Mouse (Mus musculus) liver (tissue): Measurements from ENCODE around the gene Tmx4.
"Not testable (repeated sequence)": the region's sequence is repeated elsewhere in the genome, so short reads cannot be mapped to it uniquely, and the experiment has no call there.

Experiments used
- DNase-seq: peaks from one replicate; pipeline ENCODE4 v3.0.0-alpha.2; 2020; ENCODE audit warnings: mixed read lengths

Tmx4 gene

DNA sequence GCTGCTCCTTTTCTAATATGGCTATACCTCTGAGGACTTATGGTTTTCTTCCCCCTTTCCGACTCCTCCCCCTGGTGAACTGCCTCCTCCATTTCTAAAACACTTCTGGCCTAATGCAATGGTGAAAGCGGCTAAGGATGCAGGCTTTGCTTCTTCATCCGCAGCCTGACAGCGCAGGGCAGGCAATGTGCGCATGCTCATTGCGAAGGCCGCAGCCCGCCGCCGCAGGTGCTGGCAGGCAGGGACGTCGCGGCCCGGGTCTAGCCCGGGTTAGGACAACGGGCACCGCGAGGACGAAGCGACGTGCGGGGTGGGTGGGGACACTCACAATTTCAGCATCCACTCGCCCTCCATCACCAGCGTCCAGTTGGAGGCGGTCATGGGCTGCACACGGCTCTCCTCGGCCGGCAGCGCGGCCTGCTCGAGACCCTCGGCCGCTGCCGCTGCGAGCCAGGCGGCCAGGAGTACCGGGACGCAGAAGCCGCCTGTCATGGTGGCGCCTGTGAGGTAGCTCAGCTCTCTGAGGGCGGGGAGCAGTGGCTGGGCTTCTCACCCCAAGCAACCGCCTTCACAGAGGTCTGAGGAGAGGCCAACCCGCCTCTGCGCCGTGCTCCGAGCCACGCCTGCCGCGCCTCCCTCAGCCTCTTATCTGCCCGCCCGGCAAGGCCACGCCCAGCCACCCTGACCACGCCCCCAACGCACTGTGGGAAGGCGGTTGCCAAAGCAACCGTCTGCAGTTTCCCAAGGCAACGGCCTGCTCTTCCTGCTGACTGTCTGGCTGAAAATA lies at the start of gene Tmx4:
Tmx4 (minus strand) TSS at position 632 of the 787 bp plus-strand sequence.
- DNase-seq = peak; percentile 100

- DNase-seq = no peak
Measured at GRCm38 (mm10) chr2:134692125-134692524, 48.2 kb upstream of the Tmx4 start.

GRCm38 (mm10) chr2:134691055-134691454 lies 47.1 kb upstream of the Tmx4 start:
- no peak for DNase-seq

DNA sequence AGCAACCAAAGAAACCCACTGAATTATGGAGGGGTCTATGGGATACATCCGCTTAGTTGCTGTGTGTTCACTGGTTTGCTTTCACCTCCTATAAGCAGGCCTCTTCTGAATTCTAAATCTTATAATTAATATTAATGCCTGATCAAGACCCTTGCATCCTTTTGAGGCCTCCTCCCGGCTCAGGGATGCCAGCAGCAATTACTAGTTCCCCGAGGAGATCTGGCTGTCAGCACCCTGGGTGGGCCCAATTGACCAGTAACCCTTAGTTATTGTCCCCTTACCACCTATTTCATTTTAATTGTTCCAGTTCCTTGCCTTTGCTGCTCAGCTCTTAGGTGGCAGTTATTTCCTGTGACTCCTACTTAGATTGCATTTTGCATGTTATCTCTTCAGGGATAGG lies 38.4 kb upstream of the Tmx4 start:
- DNase-seq = no peak

- DNase-seq = no peak
Measured at GRCm38 (mm10) chr2:134681271-134681961, 37.5 kb upstream of the Tmx4 start.

DNA sequence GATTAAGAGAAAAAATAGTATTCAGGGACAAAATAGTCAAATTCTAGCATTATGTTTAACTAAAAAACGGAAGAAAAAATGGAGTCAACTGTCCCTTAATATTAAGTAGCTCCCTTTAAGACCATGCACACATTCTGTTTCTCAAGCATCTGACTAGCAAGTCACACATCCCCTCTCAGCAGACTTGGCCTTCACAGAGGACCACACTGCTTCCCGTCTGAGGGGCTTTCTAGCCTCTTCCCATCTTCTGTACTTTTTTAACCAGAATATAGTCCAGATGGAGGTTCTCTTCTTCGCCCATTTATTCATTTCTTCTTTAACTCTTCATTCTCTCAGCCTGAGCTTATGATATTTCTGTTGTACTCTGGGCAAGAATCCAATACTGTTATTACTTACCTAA lies 35.6 kb upstream of the Tmx4 start:
- no peak for DNase-seq

- no peak for DNase-seq
Measured at GRCm38 (mm10) chr2:134675465-134675864, 31.5 kb upstream of the Tmx4 start.

DNA sequence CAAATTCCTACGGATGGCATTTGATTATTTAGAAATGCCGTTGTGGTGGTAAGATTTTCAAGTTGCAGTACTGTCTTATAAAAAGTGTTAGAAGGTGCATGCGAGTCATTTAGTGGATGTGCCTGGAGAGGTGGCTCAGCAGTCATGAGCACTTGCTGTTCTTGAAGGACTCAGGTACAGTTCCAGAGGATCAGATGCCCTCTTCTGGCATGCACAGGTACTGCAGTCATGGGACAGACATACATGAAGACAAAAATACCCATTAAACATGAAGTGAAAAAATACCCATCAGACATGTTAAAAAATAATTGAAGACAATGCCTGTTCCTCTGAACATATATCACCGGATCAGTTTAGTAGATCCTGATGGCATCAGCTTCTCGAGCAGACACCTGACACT lies 29.7 kb upstream of the Tmx4 start:
- DNase-seq = peak; percentile 69

GRCm38 (mm10) chr2:134656477-134656876 lies 12.5 kb upstream of the Tmx4 start:
- DNase-seq = no peak

DNA sequence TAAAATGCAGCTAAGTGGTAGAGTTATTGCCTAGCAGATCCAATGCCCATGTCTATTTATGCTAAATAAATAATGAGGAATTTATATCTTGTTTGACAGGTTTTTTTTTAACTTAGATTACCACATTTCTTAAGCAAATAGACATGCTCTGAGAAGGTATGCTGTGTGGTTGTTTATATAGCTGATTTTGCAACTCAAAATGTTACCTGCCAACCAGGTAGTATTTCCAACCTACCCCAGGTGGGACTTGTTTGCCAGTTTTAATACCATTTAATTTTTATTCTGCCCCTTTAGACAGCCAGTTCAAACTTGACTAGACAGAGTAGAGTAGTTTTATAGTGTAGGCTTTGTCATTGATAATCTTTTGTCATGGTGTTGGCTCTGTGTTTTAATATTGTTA lies 10.7 kb upstream of the Tmx4 start:
- DNase-seq = no peak

DNA sequence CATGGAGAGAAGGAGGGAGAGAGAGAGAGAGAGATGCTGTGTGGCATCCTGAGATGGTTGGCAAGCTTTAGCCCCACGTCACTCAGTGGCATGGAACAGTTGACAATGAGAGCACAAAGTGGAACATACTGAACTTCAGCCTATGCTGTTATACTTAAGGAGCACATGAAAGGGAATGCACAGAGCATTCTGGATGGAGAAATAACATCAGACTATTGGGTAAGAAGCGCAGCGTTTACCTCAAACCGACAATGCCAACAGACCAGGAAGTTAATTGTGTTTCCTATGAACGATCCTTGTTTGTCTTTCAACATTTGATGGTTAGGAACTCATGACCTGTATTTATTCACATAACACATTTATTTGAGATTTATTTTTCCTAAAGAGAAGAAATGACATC lies 8.8 kb upstream of the Tmx4 start:
- DNase-seq = no peak

DNA sequence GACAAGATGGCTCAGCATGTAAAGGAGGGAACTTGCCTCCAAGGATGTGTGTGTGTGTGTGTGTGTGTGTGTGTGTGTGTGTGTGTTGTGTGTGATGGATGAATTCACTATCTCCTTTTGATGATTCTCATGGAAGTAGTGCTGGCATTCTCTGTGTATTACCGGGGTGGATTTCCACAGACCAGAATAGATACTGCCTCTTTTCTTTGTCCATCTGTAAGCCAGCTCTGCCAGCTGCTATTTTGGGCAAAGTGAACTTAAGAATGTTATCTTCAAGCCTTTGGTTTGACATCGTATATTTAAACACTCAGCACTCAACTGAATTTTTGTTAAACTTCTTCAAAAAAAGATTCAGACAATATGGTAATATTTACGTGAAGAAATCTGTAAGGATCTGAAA lies 5.1 kb upstream of the Tmx4 start:
- DNase-seq = no peak

DNA sequence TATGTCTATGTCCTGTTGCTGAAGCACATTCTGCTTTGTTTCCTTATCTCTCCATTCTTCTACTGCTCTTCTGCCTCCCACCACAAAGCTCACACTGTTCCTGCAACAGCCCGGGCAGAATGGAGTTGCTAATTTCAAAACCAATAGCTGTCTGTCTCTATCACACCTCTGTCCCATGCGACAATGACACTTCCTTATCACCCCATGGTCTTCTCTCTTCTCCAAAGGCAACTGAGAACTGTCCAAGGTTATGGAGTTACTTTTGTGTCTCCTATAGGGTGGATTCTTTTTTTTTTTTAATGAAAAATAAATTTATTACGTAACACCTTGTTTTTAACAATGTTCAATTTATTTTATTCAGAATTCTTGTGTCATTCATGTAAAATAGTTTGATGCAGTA lies 1.8 kb upstream of the Tmx4 start:
- no peak for DNase-seq

DNA sequence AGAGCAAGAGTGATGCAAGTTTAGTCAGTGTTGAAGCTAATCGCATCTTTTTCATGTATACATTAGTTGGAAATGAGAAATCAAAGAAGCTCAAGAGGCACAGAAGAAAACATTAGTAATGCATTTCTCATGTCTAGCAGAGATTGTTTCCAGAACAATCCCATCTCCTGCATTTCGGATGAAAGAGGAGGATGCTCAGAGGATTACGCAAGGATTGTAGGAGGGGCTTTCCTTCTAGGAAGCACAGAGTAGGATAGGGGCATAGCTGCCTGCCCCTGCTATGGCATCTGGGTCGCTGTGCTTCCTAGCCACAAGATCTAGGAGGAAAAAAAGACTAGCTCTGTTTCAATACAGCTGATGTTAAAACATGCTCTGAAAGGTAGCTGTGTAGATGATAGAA lies 1.2 kb upstream of the Tmx4 start:
- no peak for DNase-seq

DNA sequence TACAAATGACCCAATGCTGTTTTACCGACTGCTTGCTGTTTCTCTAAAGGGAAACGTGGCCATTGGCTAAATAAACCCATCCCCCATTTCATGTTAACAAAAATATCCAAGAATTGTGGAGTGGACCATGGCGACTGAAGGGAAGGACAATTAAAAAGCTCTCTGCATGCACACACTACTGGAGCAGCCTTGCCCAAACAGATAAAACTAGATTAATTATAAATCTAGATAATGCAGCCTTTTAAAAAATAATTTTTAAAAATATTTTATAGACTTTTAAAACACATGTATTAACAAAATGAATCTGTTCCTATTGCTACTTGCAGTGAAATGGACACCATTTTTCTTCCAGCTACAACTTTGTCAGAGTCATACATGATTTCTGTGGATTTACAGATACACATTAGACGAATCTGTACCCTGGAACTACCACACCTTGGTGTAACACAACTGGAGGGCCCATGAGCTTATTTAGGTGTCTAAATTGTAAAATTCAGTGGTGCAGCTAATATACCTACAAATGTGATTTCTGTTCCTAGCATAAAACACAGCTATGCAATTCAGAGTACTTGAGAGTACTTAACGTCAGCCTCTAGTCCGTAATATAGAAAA lies 462 bp upstream of the Tmx4 start:
- DNase-seq = no peak

DNA sequence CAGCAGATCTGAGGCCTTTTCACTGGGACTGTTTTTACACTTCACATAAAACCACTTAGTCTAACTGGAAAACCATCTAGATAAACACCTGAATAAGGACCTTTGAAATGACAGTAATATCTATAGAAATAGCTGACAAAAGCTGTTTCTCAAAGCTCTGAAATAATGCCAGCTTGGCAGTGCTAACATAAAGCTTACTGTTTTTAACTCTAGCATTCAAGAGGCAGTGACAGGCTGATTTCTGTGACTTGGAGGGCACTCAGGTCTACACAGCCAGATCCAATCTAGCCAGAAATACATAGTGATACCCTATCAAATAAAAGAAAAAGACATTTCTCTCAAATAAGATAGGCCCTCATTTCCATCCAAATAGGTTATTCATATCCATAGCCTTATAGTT lies 1.6 kb downstream of the Tmx4 start:
- no peak for DNase-seq

GRCm38 (mm10) chr2:134641372-134641771 lies 2.6 kb downstream of the Tmx4 start:
- no peak for DNase-seq

DNA sequence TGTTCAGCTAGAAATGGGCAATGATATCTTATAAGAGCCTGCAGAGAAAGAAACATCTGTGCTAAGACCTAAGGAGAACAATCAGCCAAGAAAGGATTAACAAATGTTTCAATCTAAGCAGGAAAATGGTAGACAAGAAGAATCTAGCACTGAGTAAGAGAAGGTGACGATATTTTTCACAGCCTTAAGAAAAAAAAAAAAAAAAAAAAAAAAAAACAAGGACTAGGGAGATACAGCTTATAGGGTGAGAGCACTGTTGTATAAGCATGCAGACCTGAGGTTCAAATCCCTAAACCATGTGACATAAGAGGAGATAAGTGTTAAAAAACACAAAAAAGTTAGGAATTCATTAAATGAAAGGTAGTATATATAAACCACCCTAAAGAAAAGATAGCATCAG lies 3.5 kb downstream of the Tmx4 start:
- DNase-seq = no peak

GRCm38 (mm10) chr2:134628541-134628940 lies 15.4 kb downstream of the Tmx4 start:
- DNase-seq = not testable (repeated sequence)

DNA sequence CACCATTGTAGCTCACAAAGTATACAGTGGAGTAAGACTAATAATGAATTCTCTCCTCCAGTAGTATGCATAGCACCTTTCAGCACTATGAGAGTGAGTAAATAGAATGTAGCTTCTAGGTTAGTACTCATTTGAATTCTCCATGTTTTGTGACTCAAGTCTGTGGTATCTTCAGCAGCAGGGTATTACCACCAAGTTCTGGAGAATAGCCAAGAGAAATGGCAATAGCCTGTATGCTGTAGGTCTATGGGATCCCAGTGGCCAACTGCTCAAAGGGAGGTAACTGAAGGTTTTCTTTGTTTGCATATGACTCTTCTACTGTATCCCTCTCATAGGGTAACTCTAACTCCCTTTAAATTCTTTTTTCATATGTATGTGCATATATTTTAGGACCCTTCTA lies 39.0 kb downstream of the Tmx4 start:
- no peak for DNase-seq

DNA sequence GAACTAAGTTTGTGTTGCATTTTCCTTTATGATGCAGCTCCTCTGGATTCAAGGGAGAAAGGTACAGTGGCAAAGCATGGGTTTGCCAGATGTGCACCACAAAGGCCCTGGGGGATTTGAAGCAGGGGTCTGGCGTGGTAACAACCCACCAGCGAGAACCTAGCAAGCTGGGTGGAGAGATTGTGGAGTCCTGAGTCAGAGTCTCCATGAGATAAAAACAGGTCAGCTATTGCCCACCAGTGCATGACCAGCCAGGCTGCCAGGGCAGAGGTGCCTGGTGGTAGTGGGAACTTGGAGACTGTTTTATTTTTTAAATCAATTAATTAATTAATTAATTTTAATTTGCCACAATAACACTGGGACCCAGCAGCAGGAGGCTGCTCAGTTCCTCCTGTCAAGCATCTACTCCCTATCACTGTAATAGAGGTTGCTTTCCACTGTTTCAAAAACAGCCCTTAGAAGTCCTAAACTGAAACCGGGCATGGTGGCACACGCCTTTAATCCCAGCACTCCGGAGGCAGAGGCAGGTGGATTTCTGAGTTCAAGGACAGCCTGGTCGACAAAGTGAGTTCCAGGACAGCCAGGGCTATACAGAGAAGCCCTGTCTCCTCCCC lies 52.8 kb downstream of the Tmx4 start:
- DNase-seq = no peak

DNA sequence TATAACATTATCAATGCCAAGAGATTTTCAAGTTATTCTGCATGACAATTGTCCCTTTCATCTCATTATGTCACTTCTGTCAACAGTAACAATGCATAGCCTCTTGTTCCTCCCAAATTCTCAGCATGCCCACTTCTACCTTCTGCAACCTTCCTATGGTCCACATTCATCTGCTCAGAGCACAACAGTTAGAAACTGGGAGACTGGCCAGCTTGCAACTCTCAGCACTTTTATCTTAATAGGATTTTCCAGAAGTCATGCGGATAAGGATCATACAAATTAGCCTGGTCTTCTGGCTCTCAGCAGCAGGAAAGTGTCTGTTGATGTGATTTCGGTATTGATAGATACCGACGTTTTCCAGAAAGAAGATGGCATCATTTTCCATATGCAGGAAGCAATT lies 58.7 kb downstream of the Tmx4 start:
- no peak for DNase-seq

DNA sequence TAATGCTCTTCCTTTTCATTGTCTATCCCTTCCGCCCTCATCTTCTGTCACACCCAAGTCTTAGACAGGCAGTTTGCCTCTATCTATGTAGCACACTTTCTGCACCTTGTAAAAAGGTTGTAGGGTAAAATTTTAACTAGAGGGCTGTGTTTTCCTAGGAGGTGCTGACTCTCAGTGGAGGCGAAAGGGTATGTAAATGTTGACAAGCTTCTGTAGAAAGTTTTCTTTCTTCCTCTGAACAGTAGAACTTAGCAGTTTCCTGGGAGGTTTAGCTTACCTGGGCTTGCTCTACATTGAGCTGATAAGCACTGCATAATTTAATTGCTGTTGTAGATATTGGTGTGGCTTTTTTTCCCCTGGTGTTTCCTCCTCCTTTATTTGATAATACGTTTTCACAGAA lies 84.5 kb downstream of the Tmx4 start:
- no peak for DNase-seq

DNA sequence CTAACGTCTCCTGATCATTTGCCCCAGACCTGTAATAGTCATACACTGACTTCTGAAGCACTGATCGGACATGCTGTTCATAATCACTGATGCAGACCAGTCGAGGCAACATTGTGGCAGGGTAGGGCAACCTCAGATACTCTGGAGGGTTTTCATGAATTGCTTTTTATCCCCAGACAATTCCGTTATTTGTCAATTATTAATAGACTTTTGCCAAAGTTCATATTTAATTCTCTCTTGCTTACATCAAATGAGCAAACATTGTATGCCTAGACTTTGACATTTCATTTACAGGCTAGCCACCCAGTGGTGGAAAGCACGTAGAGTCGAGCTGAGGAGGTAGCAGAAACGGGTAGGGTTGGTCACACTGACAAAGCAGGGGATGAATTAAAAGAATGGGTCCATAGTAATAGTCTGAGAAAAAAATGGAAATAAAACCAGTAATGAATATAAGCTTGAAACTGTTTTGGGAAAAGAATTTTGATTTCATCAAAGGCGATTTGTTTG lies 89.7 kb downstream of the Tmx4 start, which contains the start of gene Hao1:
Hao1 (minus strand) TSS at position 148 of the 507 bp plus-strand sequence.
- DNase-seq = no peak
